Mouse (Mus musculus): ENCODE data around the gene Snrpb.

Snrpb gene

GRCm38 (mm10) chr2:130143011-130143410 lies 36.2 kb downstream of the Snrpb start:
- no peak for DNase-seq (ENCODE audit: low spot score in 2 of 2)

DNA sequence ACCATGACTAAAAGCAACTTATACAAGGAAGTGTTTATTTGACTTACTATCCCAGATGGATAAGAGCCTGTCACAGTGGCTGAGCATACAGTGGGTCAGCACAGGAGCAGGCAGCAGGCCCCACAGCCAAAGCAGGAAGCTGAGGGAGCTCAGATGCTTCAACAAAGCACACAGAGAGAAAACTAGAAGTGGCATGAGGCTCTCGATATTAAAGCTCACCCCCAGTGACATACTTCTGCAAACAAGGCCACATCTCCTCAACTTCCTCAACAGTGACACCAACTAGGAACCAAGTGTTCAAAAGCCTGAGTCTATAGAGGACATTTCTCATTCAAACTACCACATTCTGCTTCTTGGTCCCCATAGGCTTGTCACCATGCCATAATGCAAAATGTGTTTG lies 49.5 kb downstream of the Snrpb start:
- no peak for DNase-seq (ENCODE audit: low spot score in 2 of 2)

- no peak for DNase-seq (ENCODE audit: low spot score in 2 of 2)
Measured at GRCm38 (mm10) chr2:130126073-130126472, 53.1 kb downstream of the Snrpb start.

GRCm38 (mm10) chr2:130125279-130126059 lies 53.7 kb downstream of the Snrpb start:
- DNase-seq (ENCODE audit: low spot score in 2 of 2), result no peak
